Mouse (Mus musculus) G1E (cell line): ENCODE measurements at regions not wholly inside any gene's neighbourhood (a gene's known extent, or its start where the extent isn't known, plus 50 kb on each side); places are given as distances from the start of the nearest gene placed in this dataset.

Experiments used
- CTCF ChIP-seq: IDR thresholded peaks from 2 replicates; pipeline ENCODE4 v1.5.1; 2012; ENCODE audit warnings: low read depth, low read length, inconsistent platforms, mixed read lengths
- GATA1 ChIP-seq: IDR thresholded peaks from 2 replicates; pipeline ENCODE4 v1.6.1; 2012; ENCODE audit warnings: borderline replicate concordance, low read length, inconsistent platforms, mixed read lengths
- POLR2AphosphoS5 ChIP-seq: IDR thresholded peaks from 2 replicates; pipeline ENCODE4 v1.6.1; 2012; ENCODE audit warnings: low read depth, low read length, inconsistent platforms; ENCODE audit not compliant: insufficient replicate concordance
- TAL1 ChIP-seq: conservative IDR thresholded peaks from 2 replicates; pipeline ENCODE4 v1.6.1; 2012; ENCODE audit warnings: low read depth, low read length, inconsistent platforms, mixed read lengths

- TF ChIP-seq GATA1 (no peak), TAL1 (no peak), CTCF (no peak), POLR2AphosphoS5 (no peak)
Observed at GRCm38 (mm10) chr6:140993643-140994580, 255.2 kb upstream of the Pde3a start.
